Mouse (Mus musculus) CH12.LX (cell line): ENCODE results near the gene Sorcs3.

Source experiments
- BHLHE40 ChIP-seq: IDR thresholded peaks from 2 replicates; pipeline ENCODE4 v1.6.1; 2011; ENCODE audit warnings: mild to moderate bottlenecking, low read depth, low read length, improper control_type of control experiment
- EP300 ChIP-seq: IDR thresholded peaks from 2 replicates; pipeline ENCODE4 v1.6.1; 2011; ENCODE audit warnings: low read length, improper control_type of control experiment
- MXI1 ChIP-seq: IDR thresholded peaks from 2 replicates; pipeline ENCODE4 v1.6.1; 2011; ENCODE audit warnings: mild to moderate bottlenecking, low read depth, low read length, improper control_type of control experiment
- POLR2A ChIP-seq: IDR thresholded peaks from 2 replicates; pipeline ENCODE4 v1.6.1; 2011; ENCODE audit warnings: low read depth, mild to moderate bottlenecking, improper control_type of control experiment, low read length
- USF2 ChIP-seq: conservative IDR thresholded peaks from 2 replicates; pipeline ENCODE4 v1.6.1; 2011; ENCODE audit warnings: low read depth, low read length, improper control_type of control experiment
- ZNF384 ChIP-seq: IDR thresholded peaks from 2 replicates; pipeline ENCODE4 v1.6.1; 2012; ENCODE audit warnings: low read depth, low read length, improper control_type of control experiment, inconsistent platforms

GRCm38 (mm10) chr19:48238391-48238790, 32.6 kb downstream of the Sorcs3 start:
- TF ChIP-seq BHLHE40 (no peak), USF2 (no peak), POLR2A (no peak), MXI1 (no peak), EP300 (no peak), ZNF384 (no peak)
